Mouse (Mus musculus): ENCODE results near the gene Hoxb8. TPM values are rescaled to one million over a fixed set of nuclear protein-coding genes. Genes with fewer than 3 reads are reported as not detected.

Gene Hoxb8
- polyA plus RNA-seq (2015; fragmentation: Nextera tagmentation; extraction: Ambion mirVana), result 15.1 and 15.9 TPM in 2 replicates

DNA sequence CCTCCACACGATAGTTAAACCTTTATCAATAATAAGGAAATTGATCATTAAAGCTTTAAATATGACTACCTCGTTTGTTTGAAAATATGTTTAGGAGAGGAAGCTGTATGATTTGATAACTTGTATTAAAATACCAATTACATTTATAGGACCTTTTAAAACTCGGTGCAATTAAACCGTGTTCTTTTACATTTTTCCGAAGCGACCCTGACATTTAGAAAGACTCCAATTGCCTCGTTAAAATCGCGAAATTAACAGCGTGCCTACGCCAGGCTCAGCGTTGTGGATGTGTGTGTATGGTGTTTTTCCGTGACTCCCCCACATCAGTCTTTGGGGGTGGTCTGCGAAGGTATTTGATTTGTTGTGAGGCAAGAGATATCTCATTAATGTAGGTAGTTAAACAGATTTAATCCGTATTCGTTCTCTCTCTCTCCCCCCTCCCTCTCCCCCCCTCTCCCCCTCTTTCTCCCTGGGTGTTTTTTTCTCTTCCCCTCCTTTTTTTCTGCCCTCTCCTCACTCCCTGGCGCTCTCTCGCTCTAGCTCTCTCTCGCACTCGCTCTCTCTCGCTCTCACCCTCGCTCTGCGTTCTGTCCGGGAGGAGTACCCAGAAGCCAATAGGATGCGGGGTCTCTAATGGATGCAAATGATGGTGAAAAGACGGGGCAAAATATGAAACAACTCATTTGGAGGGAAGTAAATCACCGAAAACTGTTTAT lies at the start of gene Hoxb8:
Hoxb8 (plus strand) TSS at position 51 of the 716 bp plus-strand sequence.
- H3K4me1 ChIP-seq (ENCODE audit: control insufficient read depth, insufficient read depth, low read depth, low read length), result peaks cover 2% of the 10 kb centered on the region; the same call in 1 of the 2 replicates
- H3K4me2 ChIP-seq (ENCODE audit: low read length), result peak within 1 kb of the TSS; percentile 11
- H3K27me3 ChIP-seq (replicated peaks; ENCODE audit: control insufficient read depth, insufficient read depth, low read length), result peaks cover 57% of the 10 kb centered on the region
- H3K9ac ChIP-seq (ENCODE audit: low read depth, low read length), result no peak within 1 kb of the TSS; the same call in 1 of the 2 replicates
- no peak for ATAC-seq
- H3K9me3 ChIP-seq (ENCODE audit: control insufficient read depth, low read length), result peaks cover 3% of the 10 kb centered on the region; the same call in 1 of the 2 replicates
- no peaks in the 10 kb centered on the region for H3K36me3 ChIP-seq (ENCODE audit: control insufficient read depth, insufficient read depth, low read length)
- peak within 1 kb of the TSS; percentile 43 for H3K4me3 ChIP-seq (ENCODE audit: low read length)
- WGBS, result 2% methylated on average over 27 of the region's 27 CpGs
- H3K27ac ChIP-seq (ENCODE audit: low read depth, low read length), result peak within 1 kb of the TSS; percentile 83

DNA sequence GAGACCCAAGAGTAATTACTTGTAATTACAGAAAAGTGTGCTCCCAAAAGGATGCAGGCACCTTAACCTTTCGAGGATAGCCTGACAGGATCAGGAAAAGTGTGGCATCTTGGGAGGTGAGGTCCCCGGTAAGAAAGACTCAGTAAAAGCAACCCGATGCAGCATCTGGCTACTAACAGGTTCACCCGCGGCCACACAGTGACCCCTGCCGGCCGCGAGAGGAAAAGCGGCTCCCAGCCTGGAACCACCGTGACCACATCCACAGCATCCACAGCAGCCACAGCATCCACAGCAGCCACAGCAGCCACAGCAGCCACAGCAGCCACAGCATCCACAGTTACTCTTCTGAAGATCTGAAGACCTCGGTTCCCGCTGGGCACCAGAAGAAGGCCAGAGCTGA lies 46.8 kb upstream of the Hoxb8 start:
- under 1% methylated on average over 12 of the region's 12 CpGs for WGBS
- H3K27me3 ChIP-seq (replicated peaks; ENCODE audit: control insufficient read depth, insufficient read depth, low read length), result peaks cover 22% of the 10 kb centered on the region

DNA sequence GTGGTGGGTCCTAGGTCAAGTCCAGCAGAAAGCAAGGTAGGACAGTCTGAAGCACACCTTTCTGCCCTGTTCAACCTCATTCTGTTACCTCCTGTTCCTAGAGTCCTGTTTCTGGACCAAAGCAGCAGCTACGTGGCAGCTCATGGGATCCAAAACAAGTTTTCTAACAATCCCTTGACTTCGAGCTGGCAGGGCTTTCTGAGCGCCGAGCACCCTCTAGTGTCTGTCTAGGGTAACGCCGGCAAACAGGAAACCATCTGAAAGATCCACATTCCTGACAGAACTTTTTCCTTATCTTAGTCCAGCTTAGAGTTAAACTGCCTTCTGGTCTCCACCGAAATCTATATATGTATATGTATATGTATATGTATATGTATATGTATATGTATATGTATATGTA lies 41.5 kb upstream of the Hoxb8 start:
- no peaks in the 10 kb centered on the region for H3K4me1 ChIP-seq (ENCODE audit: control insufficient read depth, insufficient read depth, low read depth, low read length)
- H3K27me3 ChIP-seq (replicated peaks; ENCODE audit: control insufficient read depth, insufficient read depth, low read length), result peaks cover 19% of the 10 kb centered on the region
- no peaks in the 10 kb centered on the region for H3K9me3 ChIP-seq (ENCODE audit: control insufficient read depth, low read length)
- H3K4me2 ChIP-seq (ENCODE audit: low read length), result no peak overlapping the region
- H3K4me3 ChIP-seq (ENCODE audit: low read length), result no peak overlapping the region
- H3K27ac ChIP-seq (ENCODE audit: low read depth, low read length), result no peak overlapping the region
- 2% methylated on average over 7 of the region's 7 CpGs for WGBS
- H3K36me3 ChIP-seq (ENCODE audit: control insufficient read depth, insufficient read depth, low read length), result no peaks in the 10 kb centered on the region
- ATAC-seq, result no peak
- H3K9ac ChIP-seq (ENCODE audit: low read depth, low read length), result no peak overlapping the region

More for the DNA sequence above, 46.8 kb upstream of the Hoxb8 start:
- no peak overlapping the region for H3K4me3 ChIP-seq (ENCODE audit: low read length)
- no peak overlapping the region for H3K4me2 ChIP-seq (ENCODE audit: low read length)
- no peaks in the 10 kb centered on the region for H3K36me3 ChIP-seq (ENCODE audit: control insufficient read depth, insufficient read depth, low read length)
- H3K4me1 ChIP-seq (ENCODE audit: control insufficient read depth, insufficient read depth, low read depth, low read length), result no peaks in the 10 kb centered on the region
- ATAC-seq, result no peak
- no peak overlapping the region for H3K9ac ChIP-seq (ENCODE audit: low read depth, low read length)
- H3K9me3 ChIP-seq (ENCODE audit: control insufficient read depth, low read length), result no peaks in the 10 kb centered on the region
- no peak overlapping the region for H3K27ac ChIP-seq (ENCODE audit: low read depth, low read length)

DNA sequence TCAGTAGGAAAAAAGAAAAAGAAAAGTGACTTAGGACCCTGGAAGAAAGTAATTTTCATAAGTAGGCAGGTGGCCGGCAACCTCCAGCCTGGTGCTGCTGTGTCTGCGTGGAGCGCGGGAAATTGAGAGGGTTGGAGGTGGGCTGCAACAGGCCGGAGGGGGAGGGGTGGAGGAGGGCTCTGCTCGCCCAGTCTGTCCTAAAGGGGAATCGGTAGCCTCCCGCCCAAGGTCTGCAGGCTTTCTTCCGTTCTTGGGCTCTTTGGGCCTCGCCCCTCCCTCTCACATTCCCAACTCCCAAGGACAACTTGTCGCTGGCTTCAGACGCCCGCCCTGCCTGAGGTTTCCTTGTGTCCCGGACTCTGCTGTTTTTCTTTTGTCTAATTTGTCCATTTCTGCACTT lies 30.8 kb upstream of the Hoxb8 start:
- Histone ChIP-seq H3K36me3 (ENCODE audit: control insufficient read depth, insufficient read depth, low read length) (no peaks in the 10 kb centered on the region), H3K27me3 (replicated peaks; ENCODE audit: control insufficient read depth, insufficient read depth, low read length) (peaks cover 66% of the 10 kb centered on the region), H3K27ac (ENCODE audit: low read depth, low read length) (no peak overlapping the region), H3K4me1 (ENCODE audit: control insufficient read depth, insufficient read depth, low read depth, low read length) (no peaks in the 10 kb centered on the region), H3K4me3 (ENCODE audit: low read length) (no peak overlapping the region), H3K9me3 (ENCODE audit: control insufficient read depth, low read length) (no peaks in the 10 kb centered on the region), H3K9ac (ENCODE audit: low read depth, low read length) (no peak overlapping the region), H3K4me2 (ENCODE audit: low read length) (no peak overlapping the region)
- no peak for ATAC-seq
- under 1% methylated on average over 10 of the region's 14 CpGs for WGBS

DNA sequence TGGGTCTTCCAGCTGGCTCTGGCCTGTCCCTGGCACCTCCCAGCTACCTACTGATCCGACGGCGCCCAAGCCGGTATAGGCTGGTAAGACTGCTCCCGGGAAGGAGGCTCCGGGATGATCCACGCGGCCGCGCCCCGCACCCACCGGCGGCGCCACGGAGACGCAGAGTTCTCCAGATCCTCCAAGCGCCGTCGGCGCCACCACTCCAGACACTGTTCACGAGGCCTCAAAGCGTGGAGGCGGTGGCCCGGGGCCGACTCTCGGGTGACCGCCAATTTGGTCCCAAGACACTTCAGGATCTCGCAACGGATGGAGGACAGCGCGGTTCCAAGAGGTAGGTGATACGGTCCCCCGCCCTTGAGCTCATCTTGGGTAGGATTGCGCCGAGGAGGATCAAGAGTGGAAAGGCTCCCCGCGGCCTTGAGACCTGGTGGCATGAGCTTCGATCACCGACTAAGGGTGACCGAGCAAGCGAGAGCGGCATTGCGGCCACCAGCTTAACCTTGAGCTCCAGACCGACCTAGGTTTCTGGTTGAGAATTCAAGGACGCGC lies 30.1 kb upstream of the Hoxb8 start:
- no peak for ATAC-seq
- no peak overlapping the region for H3K4me3 ChIP-seq (ENCODE audit: low read length)
- no peak overlapping the region for H3K27ac ChIP-seq (ENCODE audit: low read depth, low read length)
- H3K4me2 ChIP-seq (ENCODE audit: low read length), result no peak overlapping the region
- WGBS, result 2% methylated on average over 45 of the region's 46 CpGs
- H3K36me3 ChIP-seq (ENCODE audit: control insufficient read depth, insufficient read depth, low read length), result no peaks in the 10 kb centered on the region
- H3K9ac ChIP-seq (ENCODE audit: low read depth, low read length), result no peak overlapping the region
- peaks cover 71% of the 10 kb centered on the region for H3K27me3 ChIP-seq (replicated peaks; ENCODE audit: control insufficient read depth, insufficient read depth, low read length)
- no peaks in the 10 kb centered on the region for H3K4me1 ChIP-seq (ENCODE audit: control insufficient read depth, insufficient read depth, low read depth, low read length)
- no peaks in the 10 kb centered on the region for H3K9me3 ChIP-seq (ENCODE audit: control insufficient read depth, low read length)

DNA sequence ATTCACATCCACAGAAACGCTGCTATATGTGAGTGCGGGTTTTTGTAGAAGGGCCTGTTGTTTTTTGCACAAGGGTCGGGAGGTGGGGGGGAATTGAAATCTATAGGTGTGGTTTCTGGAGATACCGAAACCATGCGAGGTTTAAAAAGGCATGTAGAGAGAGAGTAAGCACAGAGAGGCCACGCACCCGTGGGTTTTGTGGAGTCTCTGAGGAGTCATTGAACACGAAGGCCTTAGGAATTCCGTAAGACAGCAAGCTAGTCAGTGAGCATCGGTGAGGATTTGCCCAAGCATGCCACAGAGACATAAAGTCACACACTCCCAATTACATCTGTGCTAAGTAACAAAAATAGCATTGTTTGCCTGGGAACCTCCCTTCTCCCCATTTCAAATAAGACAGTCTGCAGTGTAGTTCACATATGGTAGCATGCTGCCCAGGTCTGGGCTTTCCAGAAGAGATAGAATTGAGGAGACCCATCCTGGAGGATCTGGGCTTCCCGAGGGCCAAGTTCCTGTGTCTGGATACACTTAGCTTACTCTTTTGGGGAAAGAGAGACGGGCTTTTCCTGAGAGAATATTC lies 29.1 kb upstream of the Hoxb8 start:
- Histone ChIP-seq H3K9ac (ENCODE audit: low read depth, low read length) (no peak overlapping the region), H3K4me2 (ENCODE audit: low read length) (no peak overlapping the region), H3K27me3 (replicated peaks; ENCODE audit: control insufficient read depth, insufficient read depth, low read length) (peaks cover 78% of the 10 kb centered on the region), H3K4me3 (ENCODE audit: low read length) (no peak overlapping the region), H3K36me3 (ENCODE audit: control insufficient read depth, insufficient read depth, low read length) (no peaks in the 10 kb centered on the region), H3K9me3 (ENCODE audit: control insufficient read depth, low read length) (no peaks in the 10 kb centered on the region), H3K27ac (ENCODE audit: low read depth, low read length) (no peak overlapping the region), H3K4me1 (ENCODE audit: control insufficient read depth, insufficient read depth, low read depth, low read length) (no peaks in the 10 kb centered on the region)
- no peak for ATAC-seq
- 3% methylated on average over 12 of the region's 12 CpGs for WGBS

DNA sequence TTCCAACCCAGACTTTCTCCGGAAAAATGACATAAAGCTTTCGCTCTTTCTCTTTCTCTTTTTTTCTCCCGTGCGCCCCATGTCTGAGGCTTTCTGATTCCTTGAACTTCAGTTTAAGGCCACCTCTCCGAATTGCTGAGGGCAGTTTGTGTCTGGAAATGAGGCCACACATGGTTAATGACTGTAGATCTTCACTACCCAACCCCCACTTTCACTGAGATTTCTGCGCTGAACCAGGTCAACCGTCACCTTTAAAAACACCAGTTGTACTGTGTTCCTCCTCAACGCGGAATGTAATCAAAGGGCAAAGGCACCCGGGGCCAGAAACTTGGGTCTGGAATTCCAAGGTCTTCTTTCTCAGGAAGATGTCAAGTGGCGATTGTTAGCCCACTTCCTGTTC lies 27.5 kb upstream of the Hoxb8 start:
- Histone ChIP-seq H3K9ac (ENCODE audit: low read depth, low read length) (no peak overlapping the region), H3K9me3 (ENCODE audit: control insufficient read depth, low read length) (no peaks in the 10 kb centered on the region), H3K4me1 (ENCODE audit: control insufficient read depth, insufficient read depth, low read depth, low read length) (no peaks in the 10 kb centered on the region), H3K27me3 (replicated peaks; ENCODE audit: control insufficient read depth, insufficient read depth, low read length) (peaks cover 86% of the 10 kb centered on the region), H3K4me2 (ENCODE audit: low read length) (no peak overlapping the region), H3K36me3 (ENCODE audit: control insufficient read depth, insufficient read depth, low read length) (no peaks in the 10 kb centered on the region), H3K4me3 (ENCODE audit: low read length) (no peak overlapping the region), H3K27ac (ENCODE audit: low read depth, low read length) (no peak overlapping the region)
- ATAC-seq, result no peak
- WGBS, result under 1% methylated on average over 11 of the region's 11 CpGs

DNA sequence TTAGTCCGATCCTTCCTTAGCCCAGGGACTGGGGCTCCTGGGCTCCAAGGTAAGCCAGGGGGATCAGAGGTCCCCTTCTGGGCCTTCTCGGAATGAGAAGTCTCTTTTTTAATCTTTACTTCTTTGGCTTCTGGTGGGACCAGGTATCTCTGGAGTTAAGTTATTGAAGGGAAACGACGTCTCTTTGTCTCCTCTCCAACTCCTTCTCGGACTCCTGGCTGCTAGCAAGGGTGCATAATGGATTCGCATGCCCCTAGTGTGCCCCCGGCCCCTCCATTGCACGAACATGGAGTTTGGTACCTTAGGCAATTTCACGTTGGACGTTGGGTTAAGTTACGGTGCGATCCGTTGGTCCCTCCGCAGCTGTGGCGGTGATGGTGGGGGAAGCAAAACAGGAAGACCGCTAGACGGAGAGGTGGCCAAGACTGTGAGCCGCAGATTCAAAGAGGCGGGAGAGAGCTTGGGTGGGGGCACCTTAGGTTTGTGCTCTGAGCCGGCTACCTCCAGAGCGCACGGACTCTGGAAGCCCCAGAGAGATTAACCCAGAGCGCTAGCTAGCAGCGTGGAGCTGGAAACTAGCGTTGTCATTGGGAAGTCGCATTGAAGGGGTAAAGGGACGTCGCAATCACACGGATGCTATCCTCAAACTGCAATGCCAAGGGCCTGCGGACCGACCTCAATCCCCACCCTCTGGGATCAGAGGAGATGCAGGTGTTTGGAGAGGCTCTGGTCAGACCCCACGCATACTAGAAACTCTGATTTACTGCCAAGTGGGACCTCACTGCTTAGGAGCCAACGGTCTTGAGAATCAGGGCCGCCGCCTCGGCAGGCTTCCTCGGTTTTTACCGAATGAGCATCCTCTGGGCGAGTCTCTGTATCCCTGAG lies 26.4 kb upstream of the Hoxb8 start:
- under 1% methylated on average over 39 of the region's 39 CpGs for WGBS
- H3K9me3 ChIP-seq (ENCODE audit: control insufficient read depth, low read length), result no peaks in the 10 kb centered on the region
- no peak overlapping the region for H3K27ac ChIP-seq (ENCODE audit: low read depth, low read length)
- no peak overlapping the region for H3K9ac ChIP-seq (ENCODE audit: low read depth, low read length)
- H3K4me3 ChIP-seq (ENCODE audit: low read length), result no peak overlapping the region
- peaks cover 85% of the 10 kb centered on the region for H3K27me3 ChIP-seq (replicated peaks; ENCODE audit: control insufficient read depth, insufficient read depth, low read length)
- H3K4me2 ChIP-seq (ENCODE audit: low read length), result no peak overlapping the region
- no peak for ATAC-seq
- no peaks in the 10 kb centered on the region for H3K4me1 ChIP-seq (ENCODE audit: control insufficient read depth, insufficient read depth, low read depth, low read length)
- H3K36me3 ChIP-seq (ENCODE audit: control insufficient read depth, insufficient read depth, low read length), result no peaks in the 10 kb centered on the region

All from hindbrain, embryonic 16.5 days (tissue).